Mouse (Mus musculus): Measurements from ENCODE around the gene Fbxo28.
"Not testable (repeated sequence)": the region's sequence is repeated elsewhere in the genome, so short reads cannot be mapped to it uniquely, and the experiment has no call there.

The Fbxo28 gene

GRCm38 (mm10) chr1:182341993-182342392 lies 564 bp upstream of the Fbxo28 start:
- no peak for DNase-seq (ENCODE audit: low read depth, low spot score)

- no peak for DNase-seq (ENCODE audit: low read depth, low spot score)
Measured at GRCm38 (mm10) chr1:182340281-182340680, 1.1 kb downstream of the Fbxo28 start.

- no peak for DNase-seq (ENCODE audit: low read depth, low spot score)
Measured at GRCm38 (mm10) chr1:182338961-182339565, 2.4 kb downstream of the Fbxo28 start.

GRCm38 (mm10) chr1:182333766-182334437 lies 7.5 kb downstream of the Fbxo28 start:
- no peak for DNase-seq (ENCODE audit: low read depth, low spot score)

GRCm38 (mm10) chr1:182332090-182333034 lies 9.1 kb downstream of the Fbxo28 start:
- DNase-seq (ENCODE audit: low read depth, low spot score) = no peak

- DNase-seq (ENCODE audit: low read depth, low spot score) = no peak
Measured at GRCm38 (mm10) chr1:182325919-182326318, 15.5 kb downstream of the Fbxo28 start.

GRCm38 (mm10) chr1:182324552-182324951 lies 16.9 kb downstream of the Fbxo28 start:
- DNase-seq (ENCODE audit: low read depth, low spot score) = no peak

GRCm38 (mm10) chr1:182323139-182323538 lies 18.3 kb downstream of the Fbxo28 start:
- no peak for DNase-seq (ENCODE audit: low read depth, low spot score)

GRCm38 (mm10) chr1:182314201-182314600 lies 27.2 kb downstream of the Fbxo28 start:
- DNase-seq (ENCODE audit: low read depth, low spot score) = no peak

GRCm38 (mm10) chr1:182313181-182313580 lies 28.2 kb downstream of the Fbxo28 start:
- no peak for DNase-seq (ENCODE audit: low read depth, low spot score)

- peak; percentile 74 for DNase-seq (ENCODE audit: low read depth, low spot score)
Measured at GRCm38 (mm10) chr1:182311376-182311775, 30.1 kb downstream of the Fbxo28 start.

GRCm38 (mm10) chr1:182310316-182310715 lies 31.1 kb downstream of the Fbxo28 start:
- DNase-seq (ENCODE audit: low read depth, low spot score) = no peak

GRCm38 (mm10) chr1:182309403-182309802 lies 32.0 kb downstream of the Fbxo28 start:
- DNase-seq (ENCODE audit: low read depth, low spot score) = no peak

GRCm38 (mm10) chr1:182302916-182303315 lies 38.5 kb downstream of the Fbxo28 start:
- DNase-seq (ENCODE audit: low read depth, low spot score) = no peak

GRCm38 (mm10) chr1:182302176-182302870 lies 39.1 kb downstream of the Fbxo28 start:
- no peak for DNase-seq (ENCODE audit: low read depth, low spot score)

GRCm38 (mm10) chr1:182297821-182298220 lies 43.6 kb downstream of the Fbxo28 start:
- DNase-seq (ENCODE audit: low read depth, low spot score) = no peak

GRCm38 (mm10) chr1:182297246-182297645 lies 44.2 kb downstream of the Fbxo28 start:
- DNase-seq (ENCODE audit: low read depth, low spot score) = peak; percentile 76

GRCm38 (mm10) chr1:182296816-182297215 lies 44.6 kb downstream of the Fbxo28 start:
- no peak for DNase-seq (ENCODE audit: low read depth, low spot score)

- no peak for DNase-seq (ENCODE audit: low read depth, low spot score)
Measured at GRCm38 (mm10) chr1:182296141-182296540, 45.3 kb downstream of the Fbxo28 start.

- DNase-seq (ENCODE audit: low read depth, low spot score) = no peak
Measured at GRCm38 (mm10) chr1:182292291-182292690, 49.1 kb downstream of the Fbxo28 start.

- not testable (repeated sequence) for DNase-seq (ENCODE audit: low read depth, low spot score)
Measured at GRCm38 (mm10) chr1:182290741-182291140, 50.7 kb downstream of the Fbxo28 start.

- no peak for DNase-seq (ENCODE audit: low read depth, low spot score)
Measured at GRCm38 (mm10) chr1:182289781-182290180, 51.6 kb downstream of the Fbxo28 start.
